Mouse (Mus musculus) left cerebral cortex, postnatal 36 days (tissue): ENCODE measurements around the gene Rassf5. TPM values are rescaled to one million over a fixed set of nuclear protein-coding genes. Genes with fewer than 3 reads are reported as not detected.

ENCODE experiments used
- DNase-seq, 2 experiments: peaks; one replicate each; pipeline ENCODE4 v3.0.0; 2021 to 2022; ENCODE audit warnings: low spot score in 2 of 2, mixed read lengths in 1 of 2
- intact Hi-C: fragments of 180-260 bp; cut with DNase I; formaldehyde crosslinking; loops from one replicate; pipeline ENCODE4 v1.15.1; 2025
- total RNA-seq, 2 experiments: library from RNA; stranded (reverse); gene quantifications; 2 replicates each; pipeline ENCODE4 v1.2.3; 2021

Rassf5 gene
- total RNA-seq, 2 experiments from 2014 or later = 24.6 to 31.7 TPM

DNA sequence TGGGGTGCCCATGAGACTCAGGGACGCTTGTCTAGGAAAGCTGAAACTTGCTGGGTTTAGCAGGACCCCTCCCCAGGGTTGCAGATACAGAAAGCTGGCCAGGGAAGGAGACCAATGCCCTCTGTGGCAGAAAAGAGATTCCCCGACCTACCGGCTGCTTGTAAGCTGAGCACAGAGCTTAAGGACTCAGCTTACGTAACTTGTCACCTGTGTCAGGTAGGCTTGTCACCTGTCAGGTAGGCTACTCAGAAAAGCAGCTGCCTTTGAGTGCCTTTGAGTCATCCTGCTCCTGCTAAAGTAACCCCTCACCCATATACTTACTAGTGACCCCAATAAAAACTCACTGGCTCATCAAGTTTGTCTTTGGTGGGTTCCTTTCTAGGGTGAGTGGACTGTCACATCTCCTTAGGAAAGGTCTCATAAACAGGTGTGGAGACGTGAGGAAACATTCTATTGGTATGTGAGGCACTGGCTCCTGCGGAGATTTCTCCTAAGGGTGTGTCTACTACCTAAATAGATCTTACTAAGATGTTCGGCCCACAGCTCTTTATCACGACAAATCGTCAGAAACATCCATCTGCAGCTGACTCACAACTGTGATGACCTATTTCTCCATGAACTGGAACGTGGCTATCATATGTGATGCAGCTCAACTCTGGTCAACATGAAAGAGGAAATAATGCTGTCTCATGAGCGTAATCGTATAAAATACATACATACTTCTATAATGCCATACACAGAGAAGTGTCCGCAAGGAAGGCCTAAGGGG is 23.1 kb downstream of the Rassf5 start:
- DNase-seq = no peak
- intact Hi-C loops = no loop called here

DNA sequence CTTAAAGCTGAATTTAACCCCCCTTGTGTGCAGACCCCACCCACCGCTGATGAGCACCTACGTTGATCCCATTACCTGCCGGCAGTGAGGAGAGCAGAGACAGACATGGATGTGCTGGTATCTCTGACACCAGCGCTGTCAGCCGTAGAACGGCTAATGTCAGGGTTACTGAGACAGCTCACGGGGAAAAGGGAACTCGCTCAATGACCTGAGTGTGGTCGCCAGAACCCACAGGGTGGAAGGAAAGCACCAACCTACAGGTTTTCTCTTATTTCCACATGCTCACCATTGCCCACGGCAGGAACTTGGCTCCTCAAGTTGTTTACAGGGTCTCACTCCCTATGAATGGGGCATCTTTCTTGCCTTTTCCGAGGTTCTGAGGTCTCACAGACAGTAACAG is 26.1 kb downstream of the Rassf5 start:
- intact Hi-C loops = no loop called here
- no peak for DNase-seq

DNA sequence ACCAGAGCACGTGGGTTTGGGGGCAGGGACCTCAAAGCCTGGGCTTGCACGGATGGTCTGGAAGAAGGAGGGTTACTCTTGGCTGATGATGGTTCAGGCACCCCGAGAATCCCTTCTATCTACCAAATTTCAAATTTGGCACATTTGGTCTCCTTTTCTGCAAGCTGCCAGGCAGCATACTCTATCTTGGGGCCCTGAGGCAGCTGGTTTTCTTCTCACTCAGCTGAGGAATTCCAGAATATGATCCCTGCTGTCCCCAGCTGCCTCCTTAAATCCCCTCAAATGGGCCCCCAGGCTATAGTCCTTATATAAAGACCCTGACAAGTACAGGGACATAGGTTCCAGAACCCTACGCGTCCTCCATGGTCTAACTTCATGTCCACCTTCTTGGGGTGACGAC is 31.7 kb downstream of the Rassf5 start:
- intact Hi-C loops = no loop called here
- peak; percentile 17 to 38 for DNase-seq

DNA sequence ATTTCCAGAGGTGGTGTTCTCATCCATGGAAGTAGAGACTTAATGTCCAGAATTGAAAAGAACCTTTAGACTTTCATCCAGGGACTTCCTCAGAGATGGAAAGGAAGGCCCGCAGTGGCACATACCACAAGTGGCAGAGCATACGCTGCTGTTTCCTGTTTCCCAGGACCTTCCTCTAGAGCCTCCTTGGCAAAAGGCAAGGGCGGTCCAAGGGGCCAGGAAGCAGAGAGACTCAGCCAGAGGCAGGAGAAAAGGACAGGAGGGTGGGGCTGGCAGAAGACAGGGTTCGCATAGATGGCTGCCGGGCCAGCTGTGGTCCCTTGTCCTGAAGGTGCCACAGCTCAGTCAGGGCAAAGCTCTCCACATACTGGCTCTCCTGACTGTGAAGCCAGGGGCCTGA is 32.1 kb downstream of the Rassf5 start:
- intact Hi-C loops = no loop called here

DNA sequence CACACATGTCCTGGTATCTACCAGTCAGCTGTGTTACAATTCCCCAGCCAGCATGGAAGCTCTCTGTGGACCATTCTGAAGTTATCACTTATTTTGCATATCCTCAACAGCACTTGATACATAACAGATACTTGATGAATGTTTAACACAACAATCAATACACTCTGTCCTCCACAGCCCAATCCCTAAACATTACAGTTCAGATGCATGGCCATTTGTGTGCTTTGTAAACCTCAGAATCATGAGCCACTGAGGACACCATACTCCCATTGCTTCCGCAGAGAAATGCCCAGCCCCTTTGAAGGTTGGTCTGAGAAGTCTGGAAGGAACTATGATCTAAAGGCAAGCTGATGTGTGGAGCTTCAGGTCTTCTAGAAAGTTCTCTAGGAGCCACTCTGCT is 33.4 kb downstream of the Rassf5 start:
- intact Hi-C loops = no loop called here
- DNase-seq = no peak

More for the DNA sequence above, 32.1 kb downstream of the Rassf5 start:
- no peak for DNase-seq

DNA sequence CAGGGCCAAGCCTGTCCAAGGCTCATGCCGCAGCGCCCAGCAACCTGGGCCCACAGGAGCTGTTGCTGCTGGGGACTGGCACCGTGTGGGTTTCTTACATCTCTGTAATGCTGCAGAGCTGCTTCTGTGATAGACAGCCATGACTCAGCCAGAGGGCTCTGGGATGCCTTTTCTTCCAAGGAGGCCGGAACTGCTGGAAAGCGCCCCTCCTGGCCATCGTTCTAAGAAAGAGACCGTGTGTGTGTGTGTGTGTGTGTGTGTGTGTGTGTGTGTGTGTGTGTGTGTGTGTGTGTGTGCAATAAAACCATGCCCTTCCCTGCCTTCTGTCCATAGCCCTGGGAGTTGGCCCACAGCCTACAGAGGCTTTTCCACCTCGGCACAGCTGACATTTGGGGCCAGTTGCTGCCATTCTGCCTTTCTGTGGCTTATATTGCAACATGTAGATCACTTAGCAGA is 35.1 kb downstream of the Rassf5 start:
- intact Hi-C loops = no loop called here
- DNase-seq = peak in 1 of 2 experiments; percentile 30

DNA sequence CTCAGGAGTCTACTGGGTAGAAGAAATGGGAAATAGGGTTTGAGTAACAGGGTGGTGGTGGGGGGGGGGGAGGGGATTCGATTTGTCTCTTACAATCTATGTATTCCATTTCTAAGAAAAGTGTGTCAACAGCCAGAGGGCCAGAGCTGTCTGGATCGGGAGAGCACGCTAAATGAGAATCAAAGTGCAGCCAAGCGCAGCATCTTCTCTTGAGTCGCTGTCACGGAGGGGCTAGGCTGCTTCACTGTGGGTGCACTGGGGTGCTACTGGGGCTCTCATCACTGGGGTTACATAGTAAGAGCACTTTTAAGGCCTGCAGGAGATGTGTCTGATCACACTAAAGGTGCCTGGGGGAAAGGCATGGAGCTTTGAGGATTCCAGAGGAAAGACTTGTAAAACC is 36.3 kb downstream of the Rassf5 start:
- no peak for DNase-seq
- intact Hi-C loops = no loop called here

DNA sequence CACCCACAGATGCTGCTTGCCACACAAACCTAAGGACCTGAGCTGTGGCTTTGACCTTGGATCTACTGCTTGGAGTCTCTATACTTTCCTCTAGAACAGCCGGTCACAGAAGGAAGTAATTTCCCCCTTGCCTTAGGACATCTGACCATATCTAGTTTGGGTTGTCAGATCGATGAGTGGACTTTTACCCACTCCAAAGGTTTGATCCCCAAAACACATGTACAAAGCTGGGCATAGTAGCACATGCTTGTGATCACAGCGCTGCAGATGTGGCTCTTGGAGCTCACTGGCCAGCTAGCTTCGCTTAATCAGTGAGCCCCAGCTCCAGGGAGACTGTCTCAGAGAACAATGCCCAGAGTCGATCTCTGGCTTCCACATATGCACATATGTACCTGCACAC is 37.0 kb downstream of the Rassf5 start:
- DNase-seq = no peak
- intact Hi-C loops = no loop called here

DNA sequence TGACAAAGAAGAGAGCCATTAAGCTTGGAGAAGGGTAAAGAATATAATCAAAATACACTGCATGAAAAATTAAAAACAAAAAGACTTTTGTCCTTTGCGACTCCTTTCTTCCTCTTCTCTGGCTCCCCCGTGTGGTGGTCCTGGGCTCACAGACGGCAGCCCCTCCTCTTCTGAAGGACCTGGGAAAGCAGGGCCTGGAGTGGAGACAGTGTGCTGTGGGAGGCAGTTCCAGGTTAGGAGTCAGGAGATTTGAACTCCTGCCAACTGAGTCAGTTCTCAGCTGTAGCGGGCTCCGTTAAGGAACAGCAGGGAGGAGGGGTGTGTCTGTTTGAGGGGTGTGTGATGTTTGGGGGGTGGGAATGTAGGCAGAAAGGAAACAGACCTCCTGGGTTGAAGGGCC is 37.5 kb downstream of the Rassf5 start:
- intact Hi-C loops = no loop called here
- DNase-seq = peak in 1 of 2 experiments; percentile 41

DNA sequence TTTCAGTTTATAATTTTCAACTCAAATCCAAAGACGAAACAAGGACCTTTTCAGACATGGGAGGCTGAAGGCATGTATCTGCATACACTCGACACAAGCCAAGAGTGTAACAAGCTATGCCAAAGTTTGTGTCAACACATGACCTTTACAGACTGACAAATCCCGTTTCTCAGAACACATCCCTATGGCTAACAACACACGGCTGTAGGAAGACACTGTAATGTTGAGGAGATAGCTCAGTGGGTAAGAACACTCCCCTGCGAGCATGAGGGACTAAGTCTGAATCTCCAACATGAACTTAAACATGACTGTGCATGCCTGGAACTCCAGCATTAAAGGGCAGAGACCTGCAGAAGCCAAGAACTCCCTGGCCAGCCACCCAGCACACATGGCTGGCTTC is 38.7 kb downstream of the Rassf5 start:
- intact Hi-C loops = no loop called here
- no peak for DNase-seq

DNA sequence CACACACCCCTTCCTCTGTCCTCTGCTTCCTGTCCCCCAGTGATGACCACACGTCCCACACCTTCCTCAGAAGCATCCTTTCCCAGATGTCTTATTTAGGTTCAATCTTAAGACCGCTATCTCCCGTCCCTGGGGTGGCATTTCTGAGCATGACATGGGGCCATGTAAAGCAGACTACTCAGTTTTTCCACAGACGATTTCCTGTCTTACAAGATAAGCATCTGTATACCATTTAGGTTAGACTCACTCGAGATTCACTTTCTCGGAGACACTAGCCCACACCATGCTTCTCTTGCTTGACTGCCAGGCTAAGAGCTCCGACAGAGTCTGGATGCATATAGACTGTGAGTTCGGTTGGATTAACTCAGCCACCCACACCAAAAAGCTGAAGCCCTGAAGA is 40.6 kb downstream of the Rassf5 start:
- intact Hi-C loops = no loop called here
- no peak for DNase-seq

DNA sequence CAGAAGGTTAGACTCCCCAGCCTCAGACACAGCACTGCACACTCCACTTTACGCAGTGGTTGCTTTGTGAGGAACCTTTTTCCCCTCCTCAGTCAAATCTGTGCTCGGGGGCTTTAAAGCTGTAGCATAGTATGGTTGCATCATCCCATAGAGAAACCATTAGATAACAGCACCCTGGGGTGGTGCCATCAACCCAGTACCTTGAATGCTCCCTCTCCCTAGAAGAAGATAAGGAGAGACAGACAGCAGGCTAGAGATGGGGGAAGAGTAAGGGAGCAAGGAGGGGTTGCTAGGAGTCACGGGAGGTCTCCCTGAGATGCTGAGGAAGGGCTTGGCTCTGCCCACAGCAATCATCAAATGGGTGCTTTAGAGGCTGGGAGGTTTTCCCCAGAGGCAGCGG is 43.7 kb downstream of the Rassf5 start:
- intact Hi-C loops = no loop called here
- no peak for DNase-seq

DNA sequence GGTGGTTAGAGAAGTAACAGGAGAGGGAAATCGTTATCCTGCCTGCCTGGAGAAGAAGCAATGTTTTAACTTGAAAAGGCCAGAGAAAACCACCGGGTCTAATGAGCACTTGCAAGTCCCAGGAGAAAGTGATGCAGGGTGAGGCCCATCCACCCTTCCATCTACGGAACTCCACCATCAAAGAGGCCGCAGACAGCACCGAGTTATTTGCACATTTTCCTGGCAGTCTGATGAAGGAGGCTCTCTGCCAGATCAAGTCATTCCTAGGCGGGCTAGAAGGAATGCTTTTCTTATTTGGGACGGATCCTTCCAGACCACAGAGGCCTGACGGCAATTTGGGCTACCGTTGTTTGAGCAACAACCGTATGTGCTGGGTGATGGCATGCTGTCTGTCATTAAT is 44.5 kb downstream of the Rassf5 start:
- intact Hi-C loops = no loop called here
- DNase-seq = no peak

DNA sequence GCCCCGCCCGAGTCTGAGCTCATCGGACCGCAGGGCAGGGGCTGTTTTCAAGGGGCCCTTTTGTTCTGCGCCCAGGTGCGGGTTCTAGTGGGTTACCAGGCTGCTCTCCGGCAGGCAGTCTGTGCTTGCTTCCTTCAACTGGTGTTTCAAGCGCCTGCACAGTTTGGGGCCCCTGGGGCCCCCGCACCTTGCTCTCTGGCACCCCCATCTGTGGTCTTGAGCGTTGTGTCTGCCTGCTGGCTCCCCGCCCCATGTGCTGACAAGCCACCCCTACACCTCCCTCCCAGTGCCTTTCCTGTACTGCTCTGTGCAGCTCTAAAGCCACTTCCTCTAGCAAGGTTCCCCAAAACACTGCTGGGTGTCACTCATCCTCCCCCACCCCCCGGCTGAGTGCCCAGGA is 45.1 kb downstream of the Rassf5 start:
- DNase-seq = no peak
- intact Hi-C loops = no loop called here

DNA sequence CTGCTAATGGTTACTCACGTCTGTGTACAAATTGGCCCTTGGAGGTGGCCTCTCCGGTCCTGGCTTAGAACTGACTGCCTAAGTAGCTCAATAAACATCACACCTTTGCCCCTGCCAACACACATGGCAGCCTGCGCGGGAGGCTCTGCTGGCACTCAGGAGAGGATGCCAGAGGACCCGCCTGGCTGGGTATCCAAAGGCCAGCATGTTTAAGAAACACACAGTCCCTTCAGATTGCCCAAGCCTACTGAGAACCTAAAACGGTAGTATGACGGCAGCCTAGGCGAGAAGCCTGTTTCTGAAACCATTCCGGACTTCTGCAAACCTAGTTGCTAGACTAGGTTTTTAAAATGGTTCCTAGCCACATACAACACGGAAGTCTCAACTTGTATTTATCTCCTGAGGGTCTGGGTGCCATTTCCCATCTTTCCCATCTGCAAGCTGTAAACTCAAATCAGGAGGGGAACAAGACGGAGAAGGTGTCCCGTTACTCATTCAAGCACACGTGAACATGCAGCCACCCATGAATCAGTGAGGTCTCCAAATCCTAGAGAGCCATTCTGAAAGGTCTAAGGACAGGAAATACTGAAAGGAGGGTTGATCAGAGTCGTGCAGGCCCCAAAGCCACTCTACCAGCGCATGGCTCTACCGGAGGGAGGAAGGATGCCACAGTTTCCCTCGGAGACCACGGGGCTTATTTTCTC is 45.8 kb downstream of the Rassf5 start:
- intact Hi-C loops = no loop called here
- no peak for DNase-seq

DNA sequence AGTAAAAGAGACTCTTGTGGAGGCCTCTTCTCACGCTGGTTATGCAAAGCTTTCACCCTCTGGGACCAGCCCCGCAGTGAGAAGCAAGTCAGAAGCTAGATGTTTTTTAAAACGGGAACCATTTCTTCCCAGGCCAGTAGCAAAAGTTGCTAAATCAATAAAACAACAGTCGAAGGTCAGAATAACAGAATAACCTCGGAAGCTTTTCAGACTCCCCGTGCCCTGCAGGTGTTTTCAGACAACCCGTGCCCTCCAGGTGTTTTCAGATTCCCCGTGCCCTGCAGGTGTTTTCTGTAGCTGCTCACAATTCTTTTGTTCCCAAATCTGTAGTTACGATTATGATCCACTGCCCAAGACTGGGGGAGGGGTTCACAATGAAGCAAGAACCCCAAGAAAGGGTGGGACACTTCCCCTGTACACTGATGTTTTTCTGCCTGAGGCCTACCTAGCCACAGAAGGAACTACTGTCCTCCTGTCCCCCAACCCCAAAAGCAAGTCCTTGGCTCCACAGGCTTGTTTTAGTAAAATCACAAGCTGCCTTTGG is 46.6 kb downstream of the Rassf5 start:
- intact Hi-C loops = no loop called here
- no peak for DNase-seq

DNA sequence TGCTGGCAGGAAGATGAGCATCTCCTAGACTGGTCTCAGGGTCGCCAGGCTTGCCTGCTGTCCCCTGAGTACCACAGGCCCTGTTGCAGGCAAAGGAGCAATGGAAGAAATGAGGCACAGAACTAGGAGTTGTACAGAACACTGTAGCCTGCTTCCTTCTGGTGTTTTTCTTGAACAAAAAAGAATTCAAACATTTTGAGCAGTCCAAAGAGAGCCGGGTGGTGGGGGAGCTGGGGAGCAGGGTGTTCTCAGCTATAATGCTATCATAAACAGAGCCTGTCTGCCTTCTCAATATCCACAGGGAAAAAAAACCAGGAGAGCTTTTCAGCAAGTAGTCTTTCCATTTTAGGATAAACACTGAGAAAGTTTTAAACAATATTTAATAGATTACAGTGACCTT is 49.0 kb downstream of the Rassf5 start:
- no peak for DNase-seq
- intact Hi-C loops = no loop called here

DNA sequence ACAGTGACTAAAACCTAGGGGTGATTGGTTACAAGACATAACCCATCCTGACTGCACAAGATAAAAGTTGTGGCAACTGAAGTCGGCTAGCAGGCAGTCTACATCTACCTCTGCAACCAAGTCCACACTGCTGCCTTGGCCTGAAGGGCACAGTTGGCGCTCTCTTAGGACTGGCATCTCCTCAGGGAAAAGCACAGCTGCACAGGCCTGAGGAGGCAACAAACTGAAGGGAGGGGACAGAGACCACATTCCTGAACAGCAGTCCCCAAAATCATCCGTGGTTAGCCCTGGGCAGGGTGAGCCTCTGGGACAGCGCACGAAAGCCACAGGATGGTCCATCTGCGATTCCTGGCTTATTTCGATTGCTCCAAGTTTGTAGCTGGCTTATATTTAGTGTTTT is 49.4 kb downstream of the Rassf5 start:
- DNase-seq = no peak
- intact Hi-C loops = no loop called here

DNA sequence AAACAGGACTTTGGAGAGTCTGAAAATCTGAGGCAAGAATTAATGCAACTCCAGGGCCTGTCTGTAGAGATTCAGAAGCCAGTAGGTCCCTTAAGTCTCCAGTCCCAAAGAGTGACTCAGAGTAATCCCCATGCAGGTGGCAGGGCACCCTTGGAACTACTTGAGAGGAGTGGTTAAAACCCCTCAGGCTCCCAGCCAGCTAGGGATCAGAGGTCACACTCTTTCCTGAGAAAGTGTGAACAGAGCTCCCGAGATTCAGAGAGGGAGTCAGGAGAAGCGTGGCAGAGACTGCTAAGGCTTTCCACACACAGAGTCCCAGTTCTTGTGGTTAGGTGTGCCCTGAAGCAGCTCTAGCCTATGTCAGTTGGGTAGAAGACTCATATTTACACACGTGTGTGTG is 51.3 kb downstream of the Rassf5 start:
- intact Hi-C loops = no loop called here

DNA sequence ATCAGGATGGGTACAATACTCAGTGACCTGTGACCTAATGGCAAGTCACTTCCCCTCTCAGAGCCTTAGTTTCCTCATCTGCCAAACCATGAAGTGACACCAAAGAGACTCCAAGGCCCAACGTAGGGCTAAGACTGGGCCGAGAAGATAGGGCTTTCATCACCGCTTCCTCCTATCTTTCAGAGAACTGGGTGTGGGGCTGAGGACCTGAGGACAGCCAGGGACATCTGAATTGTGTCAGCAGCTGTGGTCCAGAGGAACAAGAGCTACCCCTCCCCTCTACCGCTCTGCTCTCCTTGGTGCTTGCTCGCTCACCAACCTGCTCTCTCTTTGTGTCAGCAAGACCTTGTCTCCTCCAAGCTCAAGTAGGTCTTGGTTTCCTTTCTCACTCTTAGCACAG is 56.4 kb downstream of the Rassf5 start:
- intact Hi-C loops = no loop called here
- DNase-seq = no peak

More for the DNA sequence above, 51.3 kb downstream of the Rassf5 start:
- DNase-seq = no peak

DNA sequence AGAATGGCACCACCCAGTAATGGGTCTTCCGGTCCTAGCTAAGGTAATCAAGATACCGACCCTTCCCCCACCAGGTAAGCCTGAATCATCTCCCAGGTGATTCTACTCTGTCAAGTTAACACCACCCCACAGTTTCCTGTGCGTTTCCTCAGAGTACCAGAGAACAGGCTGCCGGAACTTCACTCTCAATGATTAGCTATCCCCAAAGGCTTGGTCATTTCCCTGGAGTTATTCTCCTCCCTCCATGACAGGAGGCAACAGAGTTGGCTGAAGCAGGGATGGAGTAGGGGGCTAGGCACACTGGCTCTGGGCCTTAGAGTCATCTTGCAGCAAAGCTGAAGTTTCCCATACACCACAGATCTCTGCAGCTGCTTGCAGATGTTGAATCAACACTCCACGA is 57.2 kb downstream of the Rassf5 start:
- DNase-seq = no peak
- intact Hi-C loops = loop anchor here (2.0 kb wide), 1 partner anchor 57 kb away; the partner anchor contains the start of gene Rassf5
